In genomic region chr2:27215537-27215936, GRCm38 (mm10) we compare ENCODE assay signal across 32 mouse cellular contexts. TPM values are rescaled to one million over a fixed set of nuclear protein-coding genes. Genes with fewer than 3 reads are reported as not detected.
DNase-seq lines count a peak whose midpoint lies in the region; ATAC-seq lines count a peak whose summit lies in the region.
"Had no signal": no experiment of that assay in that cellular context is flagged by ENCODE, and none has a peak within 500 bp of the region (broad histone marks: within the 10 kb centered on the region; RNA-seq: fewer than 3 reads in every experiment).

No protein-coding gene starts in this region.

- no peak overlapping the region for H3K9ac ChIP-seq in kidney, embryonic 16.5 days (replicated peaks; ENCODE audit: low read length)
- H3K9ac ChIP-seq: embryonic facial prominence, embryonic 12.5 days; embryonic facial prominence, embryonic 15.5 days; forebrain, postnatal 0 days; heart, embryonic 13.5 days; hindbrain, embryonic 14.5 days had no signal

- no peak overlapping the region for H3K4me3 ChIP-seq in kidney, embryonic 16.5 days (ENCODE audit: low read length)
- H3K4me3 ChIP-seq: embryonic facial prominence, embryonic 12.5 days; embryonic facial prominence, embryonic 15.5 days; gastrocnemius, adult 2 months; heart, embryonic 13.5 days had no signal

- H3K9me3 ChIP-seq in kidney, embryonic 16.5 days (ENCODE audit: low read length), result no peaks in the 10 kb centered on the region
- H3K9me3 ChIP-seq: embryonic facial prominence, embryonic 12.5 days; embryonic facial prominence, embryonic 15.5 days; G1E; heart, embryonic 13.5 days had no signal

- H3K36me3 ChIP-seq in kidney, embryonic 16.5 days (ENCODE audit: insufficient read depth, low read length), result peaks cover 13% of the 10 kb centered on the region; the same call in 1 of the 2 replicates
- H3K36me3 ChIP-seq: embryonic facial prominence, embryonic 15.5 days; G1E; heart, embryonic 13.5 days had no signal

- no peaks in the 10 kb centered on the region for H3K4me1 ChIP-seq in kidney, embryonic 16.5 days (ENCODE audit: insufficient read depth, low read length)
- H3K4me1 ChIP-seq: embryonic facial prominence, embryonic 12.5 days had no signal

- H3K27me3 ChIP-seq in kidney, embryonic 16.5 days (ENCODE audit: insufficient read depth, low read length), result no peaks in the 10 kb centered on the region
- H3K27me3 ChIP-seq: embryonic facial prominence, embryonic 12.5 days; embryonic facial prominence, embryonic 15.5 days; heart, embryonic 13.5 days; Patski had no signal

- ATAC-seq in kidney, embryonic 16.5 days (ENCODE audit: low FRiP score, low TSS enrichment), result no peak
- ATAC-seq: forebrain, embryonic 14.5 days; forebrain, postnatal 0 days; hindbrain, postnatal 0 days; inflammation-experienced regulatory T-cells, adult 6 months; Patski had no signal

- no peak overlapping the region for H3K27ac ChIP-seq in kidney, embryonic 16.5 days (ENCODE audit: low read length)
- H3K27ac ChIP-seq: embryonic facial prominence, embryonic 12.5 days; embryonic facial prominence, embryonic 15.5 days; gastrocnemius, adult 2 months; heart, embryonic 13.5 days; hindbrain, embryonic 14.5 days; hindbrain, postnatal 0 days had no signal

- WGBS in kidney, embryonic 16.5 days, result 69% methylated on average over 2 of the region's 2 CpGs

- peak; percentile 30 for DNase-seq in adrenal gland, postnatal 14 days
- no peak for DNase-seq in adrenal gland, postnatal 4 days (ENCODE audit: low spot score in 2 of 2)
- peak; percentile 29 for DNase-seq in kidney, adult 11 months
- peak; percentile 32 to 36 for DNase-seq in kidney, postnatal 36 days
- DNase-seq in kidney, adult 18-20 months, result no peak
- DNase-seq in ovary, adult 18-20 months (ENCODE audit: low spot score), result peak; percentile 41
- no peak for DNase-seq in ovary, postnatal 14 days (ENCODE audit: low spot score)
- DNase-seq: adrenal gland, adult 8-10 months; B cell, adult 2 months; cerebellum, adult 11 months; cerebellum, adult 2 months; cerebellum, adult 9-11 months; cerebellum, postnatal 25 days; forebrain, postnatal 0 days; gastrocnemius, adult 2 months; gastrocnemius, postnatal 14 days; heart, adult 11 months; heart, postnatal 14 days; heart, postnatal 4 days had no signal

- no peak overlapping the region for H3K4me2 ChIP-seq in kidney, embryonic 16.5 days (replicated peaks; ENCODE audit: low read depth, low read length)
- H3K4me2 ChIP-seq: embryonic facial prominence, embryonic 12.5 days; embryonic facial prominence, embryonic 15.5 days; heart, embryonic 13.5 days; hindbrain, embryonic 14.5 days had no signal

RNA-seq across cellular contexts. Expression of gene Sardh, which starts 32.6 kb away (rescaled TPM):
- 15.1 and 81.2 TPM in 2 replicates for total RNA-seq in adrenal gland, postnatal 14 days (2021)
- 10 to 100 TPM; 33.3 to 44.3 TPM for total RNA-seq in adrenal gland, postnatal 4 days (2021)
- 64.7 and 71.3 TPM in 2 replicates for polyA plus RNA-seq in kidney, embryonic 16.5 days (2015; fragmentation: Nextera tagmentation; extraction: Ambion mirVana)
- total RNA-seq: CH12.LX had no signal
- polyA plus RNA-seq: G1E had no signal

RNA-seq across cellular contexts. Expression of gene Dbh, which starts 50.5 kb away (rescaled TPM):
- total RNA-seq in adrenal gland, postnatal 14 days (2021), result 334 and 392 TPM in 2 replicates
- 100 to 1,000 TPM; 515 to 549 TPM for total RNA-seq in adrenal gland, postnatal 4 days (2021)
- 3.0 and 7.1 TPM in 2 replicates for polyA plus RNA-seq in kidney, embryonic 16.5 days (2015; fragmentation: Nextera tagmentation; extraction: Ambion mirVana)
- total RNA-seq: CH12.LX; common myeloid progenitor, adult 5-6 weeks; gastrocnemius, adult 2 months had no signal
- polyA plus RNA-seq: forebrain, embryonic 11.5 days; forebrain, embryonic 14.5 days; G1E; Patski had no signal

Comparison
In these comparisons a context has a peak if more than half of its experiments do, and no peak if none do; other contexts are left out.
1. DNase-seq: peak in adrenal gland, postnatal 14 days (single experiment), kidney, adult 11 months (single experiment), kidney, postnatal 36 days (2 of 2) and ovary, adult 18-20 months (single experiment); none in adrenal gland, postnatal 4 days (0 of 2), kidney, adult 18-20 months (single experiment) and ovary, postnatal 14 days (single experiment).